Mouse (Mus musculus): ENCODE measurements at regions not wholly inside any gene's neighbourhood (a gene's known extent, or its start where the extent isn't known, plus 50 kb on each side); places are given as distances from the start of the nearest gene placed in this dataset.

- TF ChIP-seq FLI1 (IDR thresholded peaks at IDR 0.05; ENCODE audit: low read length) (no peak), GATA1 (IDR thresholded peaks at IDR 0.05; ENCODE audit: borderline replicate concordance, low read length) (no peak)
- H3K27me3 ChIP-seq (replicated peaks): no peaks in the 10 kb centered on the region
- H3K36me3 ChIP-seq (replicated peaks; ENCODE audit: low read length): peaks cover 4% of the 10 kb centered on the region
- no peak overlapping the region for H3K4me3 ChIP-seq (replicated peaks)
- peaks cover 6% of the 10 kb centered on the region; the same call in 1 of the 2 replicates for H3K9me3 ChIP-seq
- H3K4me1 ChIP-seq: peaks cover 37% of the 10 kb centered on the region
These were observed 80.5 kb upstream of the Usp38 start for GRCm38 (mm10) chr8:81095237-81095636.

GRCm38 (mm10) chr8:81080865-81081637 lies 66.3 kb upstream of the Usp38 start:
- Histone ChIP-seq H3K27me3 (replicated peaks) (no peaks in the 10 kb centered on the region), H3K9me3 (0 out of 2 replicates have a peak, but pooled peaks cover 3% of the 10 kb centered on the region), H3K36me3 (replicated peaks; ENCODE audit: low read length) (no peaks in the 10 kb centered on the region), H3K4me1 (peaks cover 32% of the 10 kb centered on the region), H3K4me3 (replicated peaks) (no peak overlapping the region)
- no peak for TF ChIP-seq GATA1 (IDR thresholded peaks at IDR 0.05; ENCODE audit: borderline replicate concordance, low read length)
- no peak for TF ChIP-seq FLI1 (IDR thresholded peaks at IDR 0.05; ENCODE audit: low read length)

- no peaks in the 10 kb centered on the region for H3K36me3 ChIP-seq (replicated peaks; ENCODE audit: low read length)
- peaks cover 32% of the 10 kb centered on the region for H3K4me1 ChIP-seq
- H3K4me3 ChIP-seq (replicated peaks): no peak overlapping the region
- no peaks in the 10 kb centered on the region for H3K9me3 ChIP-seq
- H3K27me3 ChIP-seq (replicated peaks): no peaks in the 10 kb centered on the region
- no peak for TF ChIP-seq FLI1 (IDR thresholded peaks at IDR 0.05; ENCODE audit: low read length)
- no peak for TF ChIP-seq GATA1 (IDR thresholded peaks at IDR 0.05; ENCODE audit: borderline replicate concordance, low read length)
These were observed 65.2 kb upstream of the Usp38 start for GRCm38 (mm10) chr8:81079887-81080300.

GRCm38 (mm10) chr8:81069080-81069840 lies 54.5 kb upstream of the Usp38 start:
- Histone ChIP-seq H3K4me1 (peaks cover 18% of the 10 kb centered on the region), H3K36me3 (replicated peaks; ENCODE audit: low read length) (peaks cover 5% of the 10 kb centered on the region), H3K4me3 (replicated peaks) (no peak overlapping the region), H3K9me3 (0 out of 2 replicates have a peak, but pooled peaks cover 2% of the 10 kb centered on the region), H3K27me3 (replicated peaks) (no peaks in the 10 kb centered on the region)
- no peak for TF ChIP-seq FLI1 (IDR thresholded peaks at IDR 0.05; ENCODE audit: low read length)
- TF ChIP-seq GATA1 (IDR thresholded peaks at IDR 0.05; ENCODE audit: borderline replicate concordance, low read length): no peak

GRCm38 (mm10) chr8:81068519-81068918 lies 53.8 kb upstream of the Usp38 start:
- Histone ChIP-seq H3K27me3 (replicated peaks) (no peaks in the 10 kb centered on the region), H3K36me3 (replicated peaks; ENCODE audit: low read length) (peaks cover 5% of the 10 kb centered on the region), H3K4me3 (replicated peaks) (no peak overlapping the region), H3K4me1 (peaks cover 18% of the 10 kb centered on the region), H3K9me3 (0 out of 2 replicates have a peak, but pooled peaks cover 2% of the 10 kb centered on the region)
- TF ChIP-seq GATA1 (IDR thresholded peaks at IDR 0.05; ENCODE audit: borderline replicate concordance, low read length) (no peak), FLI1 (IDR thresholded peaks at IDR 0.05; ENCODE audit: low read length) (no peak)

GRCm38 (mm10) chr8:81066765-81067164 lies 52.0 kb upstream of the Usp38 start:
- Histone ChIP-seq H3K36me3 (replicated peaks; ENCODE audit: low read length) (peaks cover 5% of the 10 kb centered on the region), H3K9me3 (0 out of 2 replicates have a peak, but pooled peaks cover 2% of the 10 kb centered on the region), H3K4me3 (replicated peaks) (no peak overlapping the region), H3K27me3 (replicated peaks) (no peaks in the 10 kb centered on the region), H3K4me1 (peaks cover 21% of the 10 kb centered on the region)
- TF ChIP-seq FLI1 (IDR thresholded peaks at IDR 0.05; ENCODE audit: low read length) (no peak), GATA1 (IDR thresholded peaks at IDR 0.05; ENCODE audit: borderline replicate concordance, low read length) (no peak)

Data from megakaryocyte, embryonic 14.5 days (primary cell).